12 mouse cellular contexts compared by ENCODE assay signal in the genomic region with DNA sequence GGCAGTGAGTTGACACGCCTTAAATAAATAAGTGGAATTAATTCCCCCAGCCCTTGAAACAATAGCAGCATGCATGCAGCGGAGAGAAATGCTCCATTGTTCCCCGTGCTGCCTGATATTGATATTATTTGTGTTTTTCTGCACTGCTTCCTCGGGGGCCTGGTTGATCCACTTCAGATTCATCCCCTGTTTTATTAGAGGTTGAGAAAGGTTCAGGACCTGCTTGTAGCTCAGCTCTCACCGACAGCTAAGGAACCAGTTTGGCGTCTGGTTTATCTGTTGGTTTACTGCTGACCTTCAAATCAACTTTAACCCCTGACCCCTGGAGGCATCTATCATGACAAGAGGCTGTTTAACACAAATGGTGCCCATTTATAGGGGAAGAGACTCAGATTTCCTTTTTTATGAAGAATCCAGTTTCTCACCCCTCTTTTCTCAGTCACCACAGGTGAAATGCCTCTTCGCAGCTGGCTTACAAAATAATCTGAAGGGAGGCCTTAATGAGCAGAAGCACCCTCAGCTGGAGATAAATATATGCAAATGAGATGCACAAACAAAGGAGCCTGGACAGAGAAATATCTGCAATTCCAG.
DNase-seq lines count a peak whose midpoint lies in the region; ATAC-seq and TF ChIP-seq lines count a peak whose summit lies in the region.
"Had no signal": no experiment of that assay in that cellular context is flagged by ENCODE, and none has a peak within 500 bp of the region (broad histone marks: within the 10 kb centered on the region; RNA-seq: fewer than 3 reads in every experiment).

No protein-coding gene starts in this region.

- H3K4me2 ChIP-seq in intestine, embryonic 14.5 days (ENCODE audit: low read length): peak overlapping the region; percentile 50
- H3K4me2 ChIP-seq in intestine, postnatal 0 days (replicated peaks; ENCODE audit: low read depth): no peak overlapping the region
- 0 out of 2 replicates have a peak overlapping the region, but pooled peaks have one; percentile 2 for H3K4me2 ChIP-seq in forebrain, embryonic 11.5 days (ENCODE audit: low read depth, low read length, severe bottlenecking)
- H3K4me2 ChIP-seq in stomach, embryonic 15.5 days: peak overlapping the region; percentile 4
- H3K4me2 ChIP-seq: embryonic facial prominence, embryonic 15.5 days had no signal

- no peak overlapping the region for H3K4me3 ChIP-seq in intestine, embryonic 14.5 days (ENCODE audit: low read depth, low read length)
- no peak overlapping the region for H3K4me3 ChIP-seq in intestine, postnatal 0 days (ENCODE audit: low read depth, low read length)
- H3K4me3 ChIP-seq in forebrain, embryonic 11.5 days (ENCODE audit: low read depth, low read length): no peak overlapping the region
- H3K4me3 ChIP-seq in stomach, embryonic 15.5 days (replicated peaks): no peak overlapping the region
- H3K4me3 ChIP-seq: embryonic facial prominence, embryonic 15.5 days had no signal

- peaks cover 72% of the 10 kb centered on the region for H3K4me1 ChIP-seq in intestine, embryonic 14.5 days (replicated peaks; ENCODE audit: control insufficient read depth, insufficient read depth, low read length)
- H3K4me1 ChIP-seq in intestine, postnatal 0 days (replicated peaks; ENCODE audit: control insufficient read depth, insufficient read depth, low read length): 0 out of 2 replicates have a peak, but pooled peaks cover 3% of the 10 kb centered on the region
- peaks cover 16% of the 10 kb centered on the region for H3K4me1 ChIP-seq in forebrain, embryonic 11.5 days (replicated peaks; ENCODE audit: control insufficient read depth, insufficient read depth, low read length)
- H3K4me1 ChIP-seq in stomach, embryonic 15.5 days: peaks cover 32% of the 10 kb centered on the region; the same call in 1 of the 2 replicates

- no peak for TF ChIP-seq CTCF in intestine, postnatal 0 days (IDR thresholded peaks at IDR 0.05; ENCODE audit: low read depth)

- H3K27me3 ChIP-seq in intestine, embryonic 14.5 days (replicated peaks; ENCODE audit: control insufficient read depth, insufficient read depth, low read length): no peaks in the 10 kb centered on the region
- no peaks in the 10 kb centered on the region for H3K27me3 ChIP-seq in intestine, postnatal 0 days (replicated peaks; ENCODE audit: control insufficient read depth, insufficient read depth, low read length)
- H3K27me3 ChIP-seq in forebrain, embryonic 11.5 days (ENCODE audit: control insufficient read depth, insufficient read depth, low read length): peaks cover 2% of the 10 kb centered on the region; the same call in 1 of the 2 replicates
- H3K27me3 ChIP-seq in stomach, embryonic 15.5 days (replicated peaks): no peaks in the 10 kb centered on the region

- ATAC-seq in intestine, embryonic 14.5 days (replicated peaks; ENCODE audit: low FRiP score, low TSS enrichment, low read depth): peak; percentile 46
- ATAC-seq in intestine, postnatal 0 days: no peak
- peak; percentile 29; the same call in 1 of the 2 replicates for ATAC-seq in forebrain, embryonic 11.5 days (replicated peaks; ENCODE audit: low FRiP score)
- no peak for ATAC-seq in stomach, embryonic 15.5 days (ENCODE audit: insufficient read depth, low FRiP score, low read depth)
- no peak for ATAC-seq in erythroblast, adult 5-6 weeks (replicated peaks; ENCODE audit: low FRiP score, poor library complexity, severe bottlenecking)
- ATAC-seq: CD4-positive, CD25-positive, alpha-beta regulatory T cell, adult 4 months; lung, postnatal 0 days had no signal

- no peaks in the 10 kb centered on the region for H3K36me3 ChIP-seq in intestine, embryonic 14.5 days (ENCODE audit: control insufficient read depth, insufficient read depth, low read length)
- no peaks in the 10 kb centered on the region for H3K36me3 ChIP-seq in intestine, postnatal 0 days (ENCODE audit: control insufficient read depth, insufficient read depth)
- H3K36me3 ChIP-seq in forebrain, embryonic 11.5 days (ENCODE audit: control insufficient read depth, insufficient read depth, low read length): no peaks in the 10 kb centered on the region
- no peaks in the 10 kb centered on the region for H3K36me3 ChIP-seq in stomach, embryonic 15.5 days
- H3K36me3 ChIP-seq: embryonic facial prominence, embryonic 15.5 days had no signal

- peak; percentile 79 for DNase-seq in intestine, embryonic 14.5 days (ENCODE audit: low spot score)
- no peak for DNase-seq in forebrain, embryonic 11.5 days (ENCODE audit: low spot score)
- peak; percentile 96 for DNase-seq in mesoderm, embryonic 11.5 days (ENCODE audit: low read depth, low spot score)
- no peak for DNase-seq in spleen, adult 12 weeks (ENCODE audit: low spot score)
- no peak for DNase-seq in right cerebral cortex, postnatal 36 days (ENCODE audit: low spot score in 2 of 2)
- DNase-seq: heart, postnatal 4 days had no signal

- no peaks in the 10 kb centered on the region for H3K9me3 ChIP-seq in intestine, embryonic 14.5 days (ENCODE audit: control insufficient read depth, low read length)
- H3K9me3 ChIP-seq in intestine, postnatal 0 days (ENCODE audit: control insufficient read depth): no peaks in the 10 kb centered on the region
- no peaks in the 10 kb centered on the region for H3K9me3 ChIP-seq in forebrain, embryonic 11.5 days (ENCODE audit: control insufficient read depth, low read length)
- no peaks in the 10 kb centered on the region for H3K9me3 ChIP-seq in stomach, embryonic 15.5 days
- H3K9me3 ChIP-seq: embryonic facial prominence, embryonic 15.5 days had no signal

- peak overlapping the region; percentile 92 for H3K27ac ChIP-seq in intestine, embryonic 14.5 days (ENCODE audit: low read depth)
- no peak overlapping the region for H3K27ac ChIP-seq in intestine, postnatal 0 days (ENCODE audit: low read depth, low read length)
- H3K27ac ChIP-seq in forebrain, embryonic 11.5 days (ENCODE audit: low read depth, low read length): peak overlapping the region; percentile 1; the same call in 1 of the 2 replicates
- H3K27ac ChIP-seq in stomach, embryonic 15.5 days: peak overlapping the region; percentile 90

- 11% methylated on average over 7 of the region's 7 CpGs for WGBS in intestine, embryonic 14.5 days
- WGBS in intestine, postnatal 0 days: 17% methylated on average over 7 of the region's 7 CpGs
- 6% methylated on average over 7 of the region's 7 CpGs for WGBS in forebrain, embryonic 11.5 days
- 28% methylated on average over 7 of the region's 7 CpGs for WGBS in stomach, embryonic 15.5 days

- H3K9ac ChIP-seq in intestine, embryonic 14.5 days (ENCODE audit: low read length): peak overlapping the region; percentile 37
- no peak overlapping the region for H3K9ac ChIP-seq in intestine, postnatal 0 days (ENCODE audit: low read depth, low read length)
- peak overlapping the region; percentile 7; the same call in 1 of the 2 replicates for H3K9ac ChIP-seq in forebrain, embryonic 11.5 days (ENCODE audit: low read length)
- no peak overlapping the region for H3K9ac ChIP-seq in stomach, embryonic 15.5 days
- H3K9ac ChIP-seq: embryonic facial prominence, embryonic 15.5 days had no signal

Comparison
In these comparisons a context has a peak if more than half of its experiments do, and no peak if none do; other contexts are left out.
1. ATAC-seq: peak in intestine, embryonic 14.5 days (single experiment) and forebrain, embryonic 11.5 days (single experiment); none in intestine, postnatal 0 days (single experiment), stomach, embryonic 15.5 days (single experiment) and erythroblast, adult 5-6 weeks (single experiment).
2. H3K9ac ChIP-seq: peak in intestine, embryonic 14.5 days (single experiment) and forebrain, embryonic 11.5 days (single experiment); none in intestine, postnatal 0 days (single experiment) and stomach, embryonic 15.5 days (single experiment).
3. DNase-seq: peak in intestine, embryonic 14.5 days (single experiment) and mesoderm, embryonic 11.5 days (single experiment); none in forebrain, embryonic 11.5 days (single experiment), spleen, adult 12 weeks (single experiment) and right cerebral cortex, postnatal 36 days (0 of 2).